Mouse (Mus musculus) midbrain, embryonic 15.5 days (tissue): ENCODE data around the gene Stom. TPM values are rescaled to one million over a fixed set of nuclear protein-coding genes. Genes with fewer than 3 reads are reported as not detected.
A peak's percentile ranks its signal among the peaks of the same experiment; 100 is the strongest.

Experiments used
- ATAC-seq: fragments of 200-750 bp; cut with Nextera tagmentation; replicated peaks from 2 replicates; pipeline ENCODE4 v1.8.0; 2017; ENCODE audit warnings: moderate TSS enrichment
- H3K27ac ChIP-seq: fragments of 300-500 bp; sonication (generic); 2 replicates; pipeline ENCODE4 v1.5.1; 2015; ENCODE audit warnings: mild to moderate bottlenecking, inconsistent platforms
- H3K27me3 ChIP-seq: fragments of 300-500 bp; sonication (generic); replicated peaks from 2 replicates; pipeline ENCODE4 v1.6.1; 2015; ENCODE audit warnings: inconsistent platforms
- H3K36me3 ChIP-seq: fragments of 300-500 bp; sonication (generic); replicated peaks from 2 replicates; pipeline ENCODE4 v1.6.1; 2015; ENCODE audit warnings: inconsistent platforms
- H3K4me1 ChIP-seq: fragments of 300-500 bp; sonication (generic); 2 replicates; pipeline ENCODE4 v1.6.1; 2015; ENCODE audit warnings: inconsistent platforms
- H3K4me2 ChIP-seq: fragments of 300-500 bp; sonication (generic); 2 replicates; pipeline ENCODE4 v1.6.1; 2015; ENCODE audit warnings: inconsistent platforms, mild to moderate bottlenecking, moderate library complexity
- H3K4me3 ChIP-seq: fragments of 300-500 bp; sonication (generic); 2 replicates; pipeline ENCODE4 v1.5.1; 2015; ENCODE audit warnings: mild to moderate bottlenecking, inconsistent platforms
- H3K9ac ChIP-seq: fragments of 300-500 bp; sonication (generic); 2 replicates; pipeline ENCODE4 v1.6.1; 2015; ENCODE audit warnings: mild to moderate bottlenecking, inconsistent platforms
- H3K9me3 ChIP-seq: fragments of 300-500 bp; sonication (generic); 2 replicates; pipeline ENCODE4 v1.6.1; 2016; ENCODE audit warnings: inconsistent platforms
- WGBS: fragments of 180-500 bp; shearing (Covaris S2); methylation state at CpG from one replicate; pipeline ENCODE4 v1.1.7; 2015; ENCODE audit warnings: mixed read lengths; 5-methylcytosine and 5-hydroxymethylcytosine counted together
- polyA plus RNA-seq: library from polyadenylated mRNA; unstranded; fragments of >200 nt; fragmentation: Nextera tagmentation; extraction: Ambion mirVana; gene quantifications from 2 replicates; pipeline ENCODE4 v1.2.1, GENCODE M21; 2015

Gene Stom
- 13.1 and 14.4 TPM in 2 replicates for polyA plus RNA-seq

- ATAC-seq, result peak; percentile 99
- Histone ChIP-seq H3K4me2 (peak within 1 kb of the TSS; percentile 94), H3K9ac (peak within 1 kb of the TSS; percentile 50), H3K4me3 (peak within 1 kb of the TSS; percentile 54), H3K27ac (peak within 1 kb of the TSS; percentile 60), H3K36me3 (no peaks in the 10 kb centered on the region), H3K4me1 (peaks cover 18% of the 10 kb centered on the region), H3K27me3 (0 out of 2 replicates have a peak, but pooled peaks cover 5% of the 10 kb centered on the region), H3K9me3 (no peaks in the 10 kb centered on the region)
- under 1% methylated on average over 45 of the region's 45 CpGs for WGBS
Measured at GRCm38 (mm10) chr2:35336388-35337280, at the start of gene Stom. Gene Stom, minus strand, starts transcription at chr2:35336976.

GRCm38 (mm10) chr2:35385441-35385871 is 48.7 kb upstream of the Stom start:
- no peak overlapping the region for H3K27ac ChIP-seq
- H3K4me3 ChIP-seq, result no peak overlapping the region
- H3K9ac ChIP-seq, result no peak overlapping the region
- no peaks in the 10 kb centered on the region for H3K36me3 ChIP-seq
- H3K4me1 ChIP-seq, result no peaks in the 10 kb centered on the region
- H3K27me3 ChIP-seq, result no peaks in the 10 kb centered on the region
- 86% methylated on average over 9 of the region's 9 CpGs for WGBS
- no peaks in the 10 kb centered on the region for H3K9me3 ChIP-seq
- ATAC-seq, result no peak
- no peak overlapping the region for H3K4me2 ChIP-seq

- Histone ChIP-seq H3K27ac (no peak overlapping the region), H3K9me3 (no peaks in the 10 kb centered on the region), H3K4me1 (no peaks in the 10 kb centered on the region), H3K9ac (no peak overlapping the region), H3K36me3 (no peaks in the 10 kb centered on the region), H3K27me3 (no peaks in the 10 kb centered on the region), H3K4me2 (no peak overlapping the region), H3K4me3 (no peak overlapping the region)
- WGBS, result 69% methylated on average over 9 of the region's 9 CpGs
- no peak for ATAC-seq
Measured at GRCm38 (mm10) chr2:35379306-35379705, 42.5 kb upstream of the Stom start.

GRCm38 (mm10) chr2:35377600-35377999 is 40.8 kb upstream of the Stom start:
- H3K36me3 ChIP-seq, result no peaks in the 10 kb centered on the region
- WGBS, result 76% methylated on average over 6 of the region's 6 CpGs
- no peaks in the 10 kb centered on the region for H3K9me3 ChIP-seq
- no peak overlapping the region for H3K9ac ChIP-seq
- no peaks in the 10 kb centered on the region for H3K27me3 ChIP-seq
- H3K27ac ChIP-seq, result no peak overlapping the region
- no peak overlapping the region for H3K4me3 ChIP-seq
- no peak for ATAC-seq
- no peak overlapping the region for H3K4me2 ChIP-seq
- no peaks in the 10 kb centered on the region for H3K4me1 ChIP-seq

- no peaks in the 10 kb centered on the region for H3K4me1 ChIP-seq
- no peak for ATAC-seq
Measured at GRCm38 (mm10) chr2:35373003-35373402, 36.2 kb upstream of the Stom start.

GRCm38 (mm10) chr2:35370686-35371085 is 33.9 kb upstream of the Stom start:
- no peak overlapping the region for H3K27ac ChIP-seq
- H3K4me2 ChIP-seq, result no peak overlapping the region
- no peaks in the 10 kb centered on the region for H3K4me1 ChIP-seq
- ATAC-seq, result no peak
- no peaks in the 10 kb centered on the region for H3K27me3 ChIP-seq
- no peak overlapping the region for H3K4me3 ChIP-seq
- H3K9ac ChIP-seq, result no peak overlapping the region
- H3K9me3 ChIP-seq, result no peaks in the 10 kb centered on the region
- no peaks in the 10 kb centered on the region for H3K36me3 ChIP-seq

More at GRCm38 (mm10) chr2:35373003-35373402, 36.2 kb upstream of the Stom start:
- Histone ChIP-seq H3K27me3 (no peaks in the 10 kb centered on the region), H3K9ac (no peak overlapping the region), H3K36me3 (no peaks in the 10 kb centered on the region), H3K9me3 (no peaks in the 10 kb centered on the region), H3K27ac (no peak overlapping the region), H3K4me3 (no peak overlapping the region), H3K4me2 (no peak overlapping the region)
- 14% methylated on average over 3 of the region's 3 CpGs for WGBS

- 71% methylated on average over 2 of the region's 2 CpGs for WGBS
- Histone ChIP-seq H3K4me1 (no peaks in the 10 kb centered on the region), H3K4me2 (no peak within 1 kb of the TSS), H3K9ac (no peak within 1 kb of the TSS), H3K27me3 (no peaks in the 10 kb centered on the region), H3K27ac (no peak within 1 kb of the TSS), H3K9me3 (no peaks in the 10 kb centered on the region), H3K4me3 (no peak within 1 kb of the TSS), H3K36me3 (no peaks in the 10 kb centered on the region)
- no peak for ATAC-seq
Measured at GRCm38 (mm10) chr2:35367629-35368028, 30.9 kb upstream of the Stom start, which contains the start of gene 4930568D16Rik. Gene 4930568D16Rik, minus strand, starts transcription at chr2:35367729.

GRCm38 (mm10) chr2:35349184-35349583 is 12.4 kb upstream of the Stom start:
- Histone ChIP-seq H3K4me2 (no peak overlapping the region), H3K27ac (no peak overlapping the region), H3K9ac (no peak overlapping the region), H3K9me3 (no peaks in the 10 kb centered on the region), H3K36me3 (no peaks in the 10 kb centered on the region), H3K4me3 (no peak overlapping the region), H3K27me3 (no peaks in the 10 kb centered on the region), H3K4me1 (no peaks in the 10 kb centered on the region)
- ATAC-seq, result no peak
- WGBS, result 59% methylated on average over 5 of the region's 5 CpGs

GRCm38 (mm10) chr2:35345984-35346383 is 9.2 kb upstream of the Stom start:
- Histone ChIP-seq H3K9ac (no peak overlapping the region), H3K9me3 (no peaks in the 10 kb centered on the region), H3K27me3 (no peaks in the 10 kb centered on the region), H3K36me3 (no peaks in the 10 kb centered on the region), H3K27ac (no peak overlapping the region), H3K4me3 (no peak overlapping the region), H3K4me2 (no peak overlapping the region), H3K4me1 (no peaks in the 10 kb centered on the region)
- no peak for ATAC-seq
- WGBS, result 78% methylated on average over 2 of the region's 2 CpGs

- H3K4me3 ChIP-seq, result no peak overlapping the region
- no peaks in the 10 kb centered on the region for H3K9me3 ChIP-seq
- H3K27ac ChIP-seq, result no peak overlapping the region
- no peaks in the 10 kb centered on the region for H3K36me3 ChIP-seq
- H3K4me1 ChIP-seq, result no peaks in the 10 kb centered on the region
- ATAC-seq, result no peak
- H3K9ac ChIP-seq, result no peak overlapping the region
- WGBS, result 81% methylated on average over 3 of the region's 3 CpGs
- no peaks in the 10 kb centered on the region for H3K27me3 ChIP-seq
- H3K4me2 ChIP-seq, result no peak overlapping the region
Measured at GRCm38 (mm10) chr2:35342605-35343004, 5.8 kb upstream of the Stom start.

- H3K4me2 ChIP-seq, result no peak overlapping the region
- H3K36me3 ChIP-seq, result no peaks in the 10 kb centered on the region
- 84% methylated on average over 6 of the region's 6 CpGs for WGBS
- H3K27me3 ChIP-seq, result 0 out of 2 replicates have a peak, but pooled peaks cover 5% of the 10 kb centered on the region
- H3K4me3 ChIP-seq, result no peak overlapping the region
- H3K27ac ChIP-seq, result no peak overlapping the region
- H3K9ac ChIP-seq, result no peak overlapping the region
- no peaks in the 10 kb centered on the region for H3K9me3 ChIP-seq
- H3K4me1 ChIP-seq, result peaks cover 18% of the 10 kb centered on the region
- no peak for ATAC-seq
Measured at GRCm38 (mm10) chr2:35338707-35339106, 1.9 kb upstream of the Stom start.

GRCm38 (mm10) chr2:35338036-35338435 is 1.3 kb upstream of the Stom start:
- no peak for ATAC-seq
- 80% methylated on average over 1 of the region's 1 CpGs for WGBS
- no peaks in the 10 kb centered on the region for H3K36me3 ChIP-seq
- H3K4me3 ChIP-seq, result no peak overlapping the region
- no peak overlapping the region for H3K27ac ChIP-seq
- no peak overlapping the region for H3K9ac ChIP-seq
- H3K9me3 ChIP-seq, result no peaks in the 10 kb centered on the region
- H3K27me3 ChIP-seq, result 0 out of 2 replicates have a peak, but pooled peaks cover 5% of the 10 kb centered on the region
- no peak overlapping the region for H3K4me2 ChIP-seq
- peaks cover 18% of the 10 kb centered on the region for H3K4me1 ChIP-seq
